Mouse (Mus musculus): Measurements from ENCODE around the gene Gm20388.

- TF ChIP-seq CTCF (conservative IDR thresholded peaks at IDR 0.05; ENCODE audit: insufficient read depth, insufficient read length, low read depth, low read length) (0 out of 2 replicates have a peak, but pooled peaks have one; percentile 7), POLR2A (IDR thresholded peaks at IDR 0.05; ENCODE audit: low read depth, low read length) (no peak)
Observed at GRCm38 (mm10) chr8:121631645-121632071, 1721.0 kb downstream of the Gm20388 start.

Measured in kidney, adult 2 months (tissue).